Mouse (Mus musculus): ENCODE results near the gene Slc10a1. TPM values are rescaled to one million over a fixed set of nuclear protein-coding genes. Genes with fewer than 3 reads are reported as not detected.

The Slc10a1 gene
- total and polyA plus RNA-seq, 3 experiments: 0.12 to 0.18 TPM; not detected in 1

DNA sequence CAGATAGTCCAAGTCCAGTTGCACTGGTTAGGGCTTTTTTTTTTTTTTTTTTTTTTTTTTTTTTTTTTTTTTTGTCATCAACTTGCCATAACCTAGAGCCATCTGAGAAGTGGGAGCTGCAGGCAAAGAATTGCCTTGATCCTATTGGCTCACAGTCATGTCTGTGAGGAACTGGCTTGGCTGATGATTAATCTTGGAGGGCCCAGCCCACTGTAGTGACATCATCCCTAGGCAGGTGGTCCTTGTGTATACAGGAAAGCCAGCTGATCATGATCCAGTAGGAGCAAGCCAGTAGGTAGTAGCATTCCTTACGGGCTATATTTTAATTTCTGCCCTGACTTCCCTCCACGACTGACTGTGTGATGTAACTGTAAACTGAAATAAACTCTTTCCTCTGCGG, 19.8 kb upstream of the Slc10a1 start:
- Histone ChIP-seq H3K9me3 (replicated peaks; ENCODE audit: insufficient read depth, low read length) (no peaks in the 10 kb centered on the region), H3K36me3 (ENCODE audit: control insufficient read depth in 1 of 2, insufficient read depth in 2 of 2, low read length in 2 of 2) (no peaks in the 10 kb centered on the region; a peak in 1 of 4 replicates), H3K79me2 (ENCODE audit: control insufficient read depth, insufficient read depth, low read length, poor library complexity) (no peaks in the 10 kb centered on the region), H3K9ac (ENCODE audit: control insufficient read depth, low read depth, low read length, poor library complexity, severe bottlenecking) (no peak overlapping the region), H3K27me3 (ENCODE audit: control insufficient read depth in 1 of 2, insufficient read depth in 2 of 2, low read length in 2 of 2) (peaks cover 0 to 3% of the 10 kb centered on the region in 2 experiments; a peak in 2 of 4 replicates), H3K4me1 (ENCODE audit: control insufficient read depth in 1 of 2, insufficient read depth in 2 of 2, low read length in 2 of 2) (peaks cover 0 to 3% of the 10 kb centered on the region in 2 experiments; a peak in 1 of 4 replicates), H3K27ac (ENCODE audit: control insufficient read depth, low read depth, low read length) (no peak overlapping the region), H3K4me3 (ENCODE audit: control insufficient read depth in 1 of 2, insufficient read depth in 1 of 2, low read depth in 2 of 2, low read length in 2 of 2) (no peak overlapping the region)
- TF ChIP-seq BHLHE40 (IDR thresholded peaks at IDR 0.05; ENCODE audit: borderline replicate concordance, low read depth, low read length) (no peak), ETS1 (IDR thresholded peaks at IDR 0.05; ENCODE audit: low read depth, low read length) (no peak), RAD21 (IDR thresholded peaks at IDR 0.05; ENCODE audit: low read depth, low read length) (no peak), NRF1 (IDR thresholded peaks at IDR 0.05; ENCODE audit: insufficient read depth, low read depth, low read length, poor library complexity, severe bottlenecking) (no peak), EP300 (IDR thresholded peaks at IDR 0.05; ENCODE audit: low read depth in 1 of 2, low read length in 2 of 2) (no peak)
- no peak for DNase-seq (ENCODE audit: low read depth, low spot score)

DNA sequence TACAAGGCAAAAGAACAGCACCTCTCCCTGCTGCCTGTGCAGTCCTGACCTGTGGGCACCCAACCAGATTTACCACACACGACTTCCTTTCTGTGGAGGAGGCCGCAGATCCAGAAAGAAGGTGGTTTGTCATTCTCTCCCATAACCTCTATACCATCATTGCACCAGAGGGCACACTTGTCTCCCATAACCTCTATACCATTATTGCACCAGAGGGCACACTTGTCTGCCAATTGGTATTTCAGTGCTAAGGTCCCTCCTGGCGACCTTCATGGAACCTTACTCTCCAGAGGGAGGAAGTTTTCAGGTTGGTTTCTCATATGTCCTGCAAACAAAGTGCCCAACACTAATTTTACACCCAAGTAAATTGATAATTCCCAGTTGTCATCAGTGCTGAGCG, 18.1 kb upstream of the Slc10a1 start:
- no peaks in the 10 kb centered on the region for H3K79me2 ChIP-seq (ENCODE audit: control insufficient read depth, insufficient read depth, low read length, poor library complexity)
- peak in 1 of 3 experiments; percentile 48; a peak in 2 of 6 replicates for TF ChIP-seq CTCF (IDR thresholded peaks at IDR 0.05 in 2 of 3, conservative IDR thresholded peaks at IDR 0.05 in 1 of 3; ENCODE audit: control insufficient read depth in 1 of 3, insufficient read depth in 1 of 3, low read depth in 2 of 3, low read length in 3 of 3, poor library complexity in 1 of 3, severe bottlenecking in 1 of 3)
- TF ChIP-seq SMC3 (IDR thresholded peaks at IDR 0.05; ENCODE audit: low read depth, low read length): peak; percentile 40
- TF ChIP-seq RAD21 (IDR thresholded peaks at IDR 0.05; ENCODE audit: low read depth, low read length): peak; percentile 37
- TF ChIP-seq MEF2A (IDR thresholded peaks at IDR 0.05; ENCODE audit: extremely low read depth, insufficient replicate concordance, low read depth, low read length, poor library complexity, severe bottlenecking): no peak
- no peak for DNase-seq (ENCODE audit: low read depth, low spot score)
- no peaks in the 10 kb centered on the region; a peak in 1 of 4 replicates for H3K36me3 ChIP-seq (ENCODE audit: control insufficient read depth in 1 of 2, insufficient read depth in 2 of 2, low read length in 2 of 2)
- peaks cover 0 to 3% of the 10 kb centered on the region in 2 experiments; a peak in 1 of 4 replicates for H3K4me1 ChIP-seq (ENCODE audit: control insufficient read depth in 1 of 2, insufficient read depth in 2 of 2, low read length in 2 of 2)
- no peak overlapping the region for H3K9ac ChIP-seq (ENCODE audit: control insufficient read depth, low read depth, low read length, poor library complexity, severe bottlenecking)
- H3K9me3 ChIP-seq (replicated peaks; ENCODE audit: insufficient read depth, low read length): no peaks in the 10 kb centered on the region
- H3K27ac ChIP-seq (ENCODE audit: control insufficient read depth, low read depth, low read length): no peak overlapping the region
- no peak overlapping the region for H3K4me3 ChIP-seq (ENCODE audit: control insufficient read depth in 1 of 2, insufficient read depth in 1 of 2, low read depth in 2 of 2, low read length in 2 of 2)
- H3K27me3 ChIP-seq (ENCODE audit: control insufficient read depth in 1 of 2, insufficient read depth in 2 of 2, low read length in 2 of 2): peaks cover 0 to 3% of the 10 kb centered on the region in 2 experiments; a peak in 2 of 4 replicates

DNA sequence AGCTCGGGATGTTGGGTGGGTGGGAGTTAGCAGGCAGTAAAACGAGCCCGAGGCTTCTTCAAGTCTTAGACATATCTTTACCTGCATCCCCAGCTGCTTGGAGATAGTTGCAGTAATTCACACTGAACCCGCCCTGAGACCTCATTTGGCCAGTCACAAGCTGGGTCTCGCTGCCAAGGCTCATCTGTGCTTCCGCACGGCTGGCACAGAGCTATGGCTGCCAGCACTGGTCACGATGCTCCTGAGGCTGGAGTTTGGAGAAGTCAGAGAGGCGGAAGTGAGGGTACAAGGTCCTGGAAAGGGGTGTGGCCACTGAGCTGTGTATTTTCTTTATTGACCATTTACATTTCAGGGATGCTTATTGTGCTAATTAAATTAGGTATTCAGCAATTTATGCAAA, 15.2 kb upstream of the Slc10a1 start:
- Histone ChIP-seq H3K4me3 (ENCODE audit: control insufficient read depth in 1 of 2, insufficient read depth in 1 of 2, low read depth in 2 of 2, low read length in 2 of 2) (peak overlapping the region in 1 of 2 experiments; percentile 14; a peak in 2 of 4 replicates), H3K79me2 (ENCODE audit: control insufficient read depth, insufficient read depth, low read length, poor library complexity) (no peaks in the 10 kb centered on the region), H3K9me3 (replicated peaks; ENCODE audit: insufficient read depth, low read length) (no peaks in the 10 kb centered on the region), H3K4me1 (ENCODE audit: control insufficient read depth in 1 of 2, insufficient read depth in 2 of 2, low read length in 2 of 2) (peaks cover 0 to 3% of the 10 kb centered on the region in 2 experiments; a peak in 1 of 4 replicates), H3K27me3 (ENCODE audit: control insufficient read depth in 1 of 2, insufficient read depth in 2 of 2, low read length in 2 of 2) (no peaks in the 10 kb centered on the region; a peak in 1 of 4 replicates), H3K27ac (ENCODE audit: control insufficient read depth, low read depth, low read length) (no peak overlapping the region), H3K9ac (ENCODE audit: control insufficient read depth, low read depth, low read length, poor library complexity, severe bottlenecking) (no peak overlapping the region), H3K36me3 (ENCODE audit: control insufficient read depth in 1 of 2, insufficient read depth in 2 of 2, low read length in 2 of 2) (no peaks in the 10 kb centered on the region; a peak in 1 of 4 replicates)
- peak; percentile 35 for DNase-seq (ENCODE audit: low read depth, low spot score)
- TF ChIP-seq TBP (IDR thresholded peaks at IDR 0.05; ENCODE audit: low read depth, low read length) (no peak), TAL1 (IDR thresholded peaks at IDR 0.05; ENCODE audit: low read length) (no peak), EP300 (IDR thresholded peaks at IDR 0.05; ENCODE audit: low read depth in 1 of 2, low read length in 2 of 2) (no peak), CHD2 (IDR thresholded peaks at IDR 0.05; ENCODE audit: low read length) (no peak), SIN3A (IDR thresholded peaks at IDR 0.05; ENCODE audit: low read length) (no peak), NRF1 (IDR thresholded peaks at IDR 0.05; ENCODE audit: insufficient read depth, low read depth, low read length, poor library complexity, severe bottlenecking) (no peak), GATA1 (IDR thresholded peaks at IDR 0.05; ENCODE audit: low read depth, low read length) (no peak), TCF12 (IDR thresholded peaks at IDR 0.05; ENCODE audit: low read depth, low read length) (no peak), POLR2AphosphoS5 (IDR thresholded peaks at IDR 0.05; ENCODE audit: borderline replicate concordance, low read depth, low read length) (no peak), RAD21 (IDR thresholded peaks at IDR 0.05; ENCODE audit: low read depth, low read length) (no peak), E2F4 (IDR thresholded peaks at IDR 0.05; ENCODE audit: borderline replicate concordance, low read depth, low read length) (no peak), UBTF (IDR thresholded peaks at IDR 0.05; ENCODE audit: borderline replicate concordance, insufficient read depth, low read depth, low read length) (no peak), MXI1 (IDR thresholded peaks at IDR 0.05; ENCODE audit: low read depth, low read length) (no peak), MEF2A (IDR thresholded peaks at IDR 0.05; ENCODE audit: extremely low read depth, insufficient replicate concordance, low read depth, low read length, poor library complexity, severe bottlenecking) (no peak), NELFE (IDR thresholded peaks at IDR 0.05; ENCODE audit: low read depth, low read length) (no peak), SMC3 (IDR thresholded peaks at IDR 0.05; ENCODE audit: low read depth, low read length) (no peak), ELF1 (IDR thresholded peaks at IDR 0.05; ENCODE audit: low read depth, low read length) (no peak)

Measured in MEL (cell line).